Mouse (Mus musculus): ENCODE measurements around the gene Plod3.

- TF ChIP-seq POLR2A (IDR thresholded peaks at IDR 0.05; ENCODE audit: low read depth, low read length) (no peak), CTCF (conservative IDR thresholded peaks at IDR 0.05; ENCODE audit: insufficient read depth, insufficient read length, low read depth, low read length) (no peak)
Measured at GRCm38 (mm10) chr5:137015913-137016312, 29.1 kb downstream of the Plod3 start.

All from kidney, adult 2 months (tissue).